Mouse (Mus musculus) common myeloid progenitor, adult 5-6 weeks (primary cell): Measurements from ENCODE around the gene Heatr6. TPM values are rescaled to one million over a fixed set of nuclear protein-coding genes. Genes with fewer than 3 reads are reported as not detected.

ENCODE experiments used
- ATAC-seq: replicated peaks from 2 replicates; pipeline ENCODE4 v1.8.0; 2016; ENCODE audit warnings: low read depth, mild to moderate bottlenecking, moderate TSS enrichment, inconsistent platforms; ENCODE audit not compliant: poor library complexity, severe bottlenecking
- total RNA-seq: library from RNA; stranded (forward); fragments of 200-1000, 187-1606 nt; gene quantifications from 2 replicates; pipeline ENCODE4 v1.2.3, GENCODE M21; 2017

Heatr6 gene
- total RNA-seq, 1 experiment from 2014 or later: 14.4 TPM

GRCm38 (mm10) chr11:83746681-83747080 lies 6.8 kb upstream of the Heatr6 start, which contains the start of gene Wfdc21:
Wfdc21 (plus strand) TSS chr11:83746940.
- ATAC-seq: no peak

GRCm38 (mm10) chr11:83747376-83748265 lies 5.9 kb upstream of the Heatr6 start:
- no peak for ATAC-seq

- ATAC-seq: no peak
These were observed 731 bp downstream of the Heatr6 start for GRCm38 (mm10) chr11:83754227-83754626.

GRCm38 (mm10) chr11:83767306-83767705 lies 13.8 kb downstream of the Heatr6 start:
- ATAC-seq: no peak

GRCm38 (mm10) chr11:83768976-83769375 lies 15.5 kb downstream of the Heatr6 start:
- no peak for ATAC-seq

- no peak for ATAC-seq
These were observed 17.5 kb downstream of the Heatr6 start for GRCm38 (mm10) chr11:83771014-83771413.

GRCm38 (mm10) chr11:83772341-83772740 lies 18.8 kb downstream of the Heatr6 start:
- no peak for ATAC-seq

- ATAC-seq: no peak
These were observed 20.2 kb downstream of the Heatr6 start for GRCm38 (mm10) chr11:83773691-83774090.

- no peak for ATAC-seq
These were observed 20.8 kb downstream of the Heatr6 start for GRCm38 (mm10) chr11:83774324-83774723.

- no peak for ATAC-seq
These were observed 23.3 kb downstream of the Heatr6 start for GRCm38 (mm10) chr11:83776798-83777197.

- no peak for ATAC-seq
These were observed 30.6 kb downstream of the Heatr6 start for GRCm38 (mm10) chr11:83783931-83784600.

GRCm38 (mm10) chr11:83784661-83785060 lies 31.2 kb downstream of the Heatr6 start:
- ATAC-seq: no peak

- peak; percentile 64 for ATAC-seq
These were observed 31.9 kb downstream of the Heatr6 start for GRCm38 (mm10) chr11:83785366-83785765.

- no peak for ATAC-seq
These were observed 33.3 kb downstream of the Heatr6 start for GRCm38 (mm10) chr11:83786835-83787234.

- no peak for ATAC-seq
These were observed 34.0 kb downstream of the Heatr6 start for GRCm38 (mm10) chr11:83787401-83788021.

- no peak for ATAC-seq
These were observed 34.8 kb downstream of the Heatr6 start for GRCm38 (mm10) chr11:83788331-83788730.

- ATAC-seq: peak; percentile 80
These were observed 35.8 kb downstream of the Heatr6 start for GRCm38 (mm10) chr11:83789259-83789658.

- no peak for ATAC-seq
These were observed 37.6 kb downstream of the Heatr6 start for GRCm38 (mm10) chr11:83791133-83791532.

GRCm38 (mm10) chr11:83792316-83792914 lies 38.9 kb downstream of the Heatr6 start:
- ATAC-seq: no peak

- ATAC-seq: no peak
These were observed 39.8 kb downstream of the Heatr6 start for GRCm38 (mm10) chr11:83793264-83793663.
